Mouse (Mus musculus) bone marrow macrophage, adult 2 months (primary cell): Measurements from ENCODE around the gene Il17c.

Experiments used
- CTCF ChIP-seq: IDR thresholded peaks from 2 replicates; pipeline ENCODE4 v1.5.1; 2012; ENCODE audit warnings: low read depth, mild to moderate bottlenecking, low read length, moderate library complexity
- POLR2A ChIP-seq: IDR thresholded peaks from 2 replicates; pipeline ENCODE4 v1.6.1; 2012; ENCODE audit warnings: mild to moderate bottlenecking, low read depth, low read length, borderline replicate concordance

GRCm38 (mm10) chr8:122423659-122424058 is 1.8 kb downstream of the Il17c start:
- TF ChIP-seq CTCF (no peak), POLR2A (no peak)
